Mouse (Mus musculus): Measurements from ENCODE around the gene Actrt3. TPM values are rescaled to one million over a fixed set of nuclear protein-coding genes. Genes with fewer than 3 reads are reported as not detected.

The Actrt3 gene
- 0.02 TPM for polyA plus RNA-seq (2012; fragmentation: generic; extraction: Trizol)
- long read RNA-seq, experiment 1 = 0 reads
- long read RNA-seq, experiment 2 = 0 reads

GRCm38 (mm10) chr3:30599711-30600545, at the start of gene Actrt3:
TSS of gene Actrt3 (minus strand) at chr3:30599939.
- H3ac ChIP-seq (ENCODE audit: control insufficient read depth, insufficient read length, low read depth) = peak within 1 kb of the TSS; percentile 61
- no peaks in the 10 kb centered on the region for H3K27me3 ChIP-seq (ENCODE audit: control insufficient read depth, insufficient read depth, insufficient read length)
- peaks cover 24% of the 10 kb centered on the region for H3K79me2 ChIP-seq (ENCODE audit: control insufficient read depth, insufficient read depth)
- no peak for TF ChIP-seq MAX (IDR thresholded peaks at IDR 0.05)
- no peak for TF ChIP-seq CTCF (IDR thresholded peaks at IDR 0.05; ENCODE audit: control insufficient read depth, insufficient read depth, insufficient read length)
- no peak for TF ChIP-seq USF1 (IDR thresholded peaks at IDR 0.05; ENCODE audit: low read depth)
- no peak for TF ChIP-seq MYOD1 (IDR thresholded peaks at IDR 0.05; ENCODE audit: control insufficient read depth, insufficient read length, low read depth)
- TF ChIP-seq CEBPB (IDR thresholded peaks at IDR 0.05; ENCODE audit: low read depth) = no peak
- TF ChIP-seq FOSL1 (IDR thresholded peaks at IDR 0.05; ENCODE audit: insufficient read depth, low read length, poor library complexity, severe bottlenecking) = no peak
- TF ChIP-seq MYOG (IDR thresholded peaks at IDR 0.05; ENCODE audit: control insufficient read depth, extremely low read depth, insufficient read length) = no peak
- H3K4me3 ChIP-seq (ENCODE audit: insufficient read depth, poor library complexity, severe bottlenecking) = peak within 1 kb of the TSS; percentile 44
- H3K79me3 ChIP-seq (ENCODE audit: low read depth) = peaks cover 12% of the 10 kb centered on the region
- H3K36me3 ChIP-seq (ENCODE audit: control insufficient read depth, insufficient read depth) = peaks cover 11% of the 10 kb centered on the region

GRCm38 (mm10) chr3:30648466-30648865, 48.7 kb upstream of the Actrt3 start:
- Histone ChIP-seq H3K4me3 (ENCODE audit: insufficient read depth, poor library complexity, severe bottlenecking) (no peak overlapping the region), H3K27me3 (ENCODE audit: control insufficient read depth, insufficient read depth, insufficient read length) (peaks cover 23% of the 10 kb centered on the region)

GRCm38 (mm10) chr3:30647440-30648090, 47.8 kb upstream of the Actrt3 start, which contains the start of gene Lrrc34:
TSS of gene Lrrc34 (minus strand) at chr3:30647869.
- Histone ChIP-seq H3K4me3 (ENCODE audit: insufficient read depth, poor library complexity, severe bottlenecking) (no peak within 1 kb of the TSS), H3K27me3 (ENCODE audit: control insufficient read depth, insufficient read depth, insufficient read length) (peaks cover 23% of the 10 kb centered on the region)
- no peak for TF ChIP-seq CEBPB (IDR thresholded peaks at IDR 0.05; ENCODE audit: low read depth)
- TF ChIP-seq FOSL1 (IDR thresholded peaks at IDR 0.05; ENCODE audit: insufficient read depth, low read length, poor library complexity, severe bottlenecking) = no peak
- TF ChIP-seq MAX (IDR thresholded peaks at IDR 0.05) = no peak
- TF ChIP-seq MYOG (IDR thresholded peaks at IDR 0.05; ENCODE audit: control insufficient read depth, extremely low read depth, insufficient read length) = no peak
- no peak for TF ChIP-seq CTCF (IDR thresholded peaks at IDR 0.05; ENCODE audit: control insufficient read depth, insufficient read depth, insufficient read length)
- no peak for TF ChIP-seq MYOD1 (IDR thresholded peaks at IDR 0.05; ENCODE audit: control insufficient read depth, insufficient read length, low read depth)
- TF ChIP-seq USF1 (IDR thresholded peaks at IDR 0.05; ENCODE audit: low read depth) = no peak

More at GRCm38 (mm10) chr3:30648466-30648865, 48.7 kb upstream of the Actrt3 start:
- Histone ChIP-seq H3K79me2 (ENCODE audit: control insufficient read depth, insufficient read depth) (no peaks in the 10 kb centered on the region), H3ac (ENCODE audit: control insufficient read depth, insufficient read length, low read depth) (no peak overlapping the region), H3K79me3 (ENCODE audit: low read depth) (no peaks in the 10 kb centered on the region), H3K36me3 (ENCODE audit: control insufficient read depth, insufficient read depth) (no peaks in the 10 kb centered on the region)
- no peak for TF ChIP-seq FOSL1 (IDR thresholded peaks at IDR 0.05; ENCODE audit: insufficient read depth, low read length, poor library complexity, severe bottlenecking)
- no peak for TF ChIP-seq USF1 (IDR thresholded peaks at IDR 0.05; ENCODE audit: low read depth)
- no peak for TF ChIP-seq MAX (IDR thresholded peaks at IDR 0.05)
- no peak for TF ChIP-seq MYOG (IDR thresholded peaks at IDR 0.05; ENCODE audit: control insufficient read depth, extremely low read depth, insufficient read length)
- no peak for TF ChIP-seq CEBPB (IDR thresholded peaks at IDR 0.05; ENCODE audit: low read depth)
- no peak for TF ChIP-seq MYOD1 (IDR thresholded peaks at IDR 0.05; ENCODE audit: control insufficient read depth, insufficient read length, low read depth)
- no peak for TF ChIP-seq CTCF (IDR thresholded peaks at IDR 0.05; ENCODE audit: control insufficient read depth, insufficient read depth, insufficient read length)

GRCm38 (mm10) chr3:30646761-30647160, 47.0 kb upstream of the Actrt3 start:
- Histone ChIP-seq H3K79me3 (ENCODE audit: low read depth) (no peaks in the 10 kb centered on the region), H3ac (ENCODE audit: control insufficient read depth, insufficient read length, low read depth) (no peak overlapping the region), H3K79me2 (ENCODE audit: control insufficient read depth, insufficient read depth) (no peaks in the 10 kb centered on the region), H3K4me3 (ENCODE audit: insufficient read depth, poor library complexity, severe bottlenecking) (no peak overlapping the region), H3K27me3 (ENCODE audit: control insufficient read depth, insufficient read depth, insufficient read length) (peaks cover 23% of the 10 kb centered on the region), H3K36me3 (ENCODE audit: control insufficient read depth, insufficient read depth) (no peaks in the 10 kb centered on the region)
- TF ChIP-seq CEBPB (IDR thresholded peaks at IDR 0.05; ENCODE audit: low read depth) = no peak
- TF ChIP-seq FOSL1 (IDR thresholded peaks at IDR 0.05; ENCODE audit: insufficient read depth, low read length, poor library complexity, severe bottlenecking) = no peak
- TF ChIP-seq CTCF (IDR thresholded peaks at IDR 0.05; ENCODE audit: control insufficient read depth, insufficient read depth, insufficient read length) = no peak
- TF ChIP-seq MYOG (IDR thresholded peaks at IDR 0.05; ENCODE audit: control insufficient read depth, extremely low read depth, insufficient read length) = no peak
- TF ChIP-seq USF1 (IDR thresholded peaks at IDR 0.05; ENCODE audit: low read depth) = no peak
- no peak for TF ChIP-seq MAX (IDR thresholded peaks at IDR 0.05)
- TF ChIP-seq MYOD1 (IDR thresholded peaks at IDR 0.05; ENCODE audit: control insufficient read depth, insufficient read length, low read depth) = no peak

More at GRCm38 (mm10) chr3:30647440-30648090, 47.8 kb upstream of the Actrt3 start, which contains the start of gene Lrrc34:
- Histone ChIP-seq H3K79me3 (ENCODE audit: low read depth) (no peaks in the 10 kb centered on the region), H3ac (ENCODE audit: control insufficient read depth, insufficient read length, low read depth) (no peak within 1 kb of the TSS), H3K36me3 (ENCODE audit: control insufficient read depth, insufficient read depth) (no peaks in the 10 kb centered on the region), H3K79me2 (ENCODE audit: control insufficient read depth, insufficient read depth) (no peaks in the 10 kb centered on the region)

GRCm38 (mm10) chr3:30644207-30644606, 44.5 kb upstream of the Actrt3 start, which contains the start of gene Lrriq4:
TSS of gene Lrriq4 (plus strand) at chr3:30644507.
- H3K79me3 ChIP-seq (ENCODE audit: low read depth) = no peaks in the 10 kb centered on the region
- TF ChIP-seq CTCF (IDR thresholded peaks at IDR 0.05; ENCODE audit: control insufficient read depth, insufficient read depth, insufficient read length) (no peak), CEBPB (IDR thresholded peaks at IDR 0.05; ENCODE audit: low read depth) (no peak), MYOG (IDR thresholded peaks at IDR 0.05; ENCODE audit: control insufficient read depth, extremely low read depth, insufficient read length) (no peak), FOSL1 (IDR thresholded peaks at IDR 0.05; ENCODE audit: insufficient read depth, low read length, poor library complexity, severe bottlenecking) (no peak), MAX (IDR thresholded peaks at IDR 0.05) (no peak), USF1 (IDR thresholded peaks at IDR 0.05; ENCODE audit: low read depth) (no peak), MYOD1 (IDR thresholded peaks at IDR 0.05; ENCODE audit: control insufficient read depth, insufficient read length, low read depth) (no peak)
- H3K4me3 ChIP-seq (ENCODE audit: insufficient read depth, poor library complexity, severe bottlenecking) = no peak within 1 kb of the TSS
- no peaks in the 10 kb centered on the region for H3K36me3 ChIP-seq (ENCODE audit: control insufficient read depth, insufficient read depth)
- no peaks in the 10 kb centered on the region for H3K79me2 ChIP-seq (ENCODE audit: control insufficient read depth, insufficient read depth)
- no peak within 1 kb of the TSS for H3ac ChIP-seq (ENCODE audit: control insufficient read depth, insufficient read length, low read depth)
- H3K27me3 ChIP-seq (ENCODE audit: control insufficient read depth, insufficient read depth, insufficient read length) = peaks cover 11% of the 10 kb centered on the region

All from C2C12 (cell line).